Mouse (Mus musculus) intestine, postnatal 0 days (tissue): ENCODE results near the gene Tcf7. TPM values are rescaled to one million over a fixed set of nuclear protein-coding genes. Genes with fewer than 3 reads are reported as not detected.

ENCODE experiments used
- ATAC-seq: fragments of 200-750 bp; cut with Nextera tagmentation; 2 replicates; pipeline ENCODE4 v1.8.0; 2017; ENCODE audit warnings: mild to moderate bottlenecking, moderate TSS enrichment, moderate library complexity
- H3K27ac ChIP-seq: fragments of 300-500 bp; sonication (generic); 2 replicates; pipeline ENCODE4 v1.5.1; 2014; ENCODE audit warnings: mild to moderate bottlenecking, low read depth, low read length, moderate library complexity
- H3K27me3 ChIP-seq: fragments of 300-500 bp; sonication (generic); replicated peaks from 2 replicates; pipeline ENCODE4 v1.6.1; 2014; ENCODE audit warnings: low read length, mixed read lengths; ENCODE audit not compliant: control insufficient read depth, insufficient read depth
- H3K36me3 ChIP-seq: fragments of 300-500 bp; sonication (generic); 2 replicates; pipeline ENCODE4 v1.6.1; 2014; ENCODE audit warnings: mild to moderate bottlenecking, moderate library complexity; ENCODE audit not compliant: control insufficient read depth, insufficient read depth
- H3K4me1 ChIP-seq: fragments of 300-500 bp; sonication (generic); replicated peaks from 2 replicates; pipeline ENCODE4 v1.6.1; 2014; ENCODE audit warnings: antibody characterized with exemption, low read length, mixed read lengths; ENCODE audit not compliant: control insufficient read depth, insufficient read depth
- H3K4me2 ChIP-seq: fragments of 300-500 bp; sonication (generic); replicated peaks from 2 replicates; pipeline ENCODE4 v1.6.1; 2014; ENCODE audit warnings: low read depth, mild to moderate bottlenecking, moderate library complexity
- H3K4me3 ChIP-seq: fragments of 300-500 bp; sonication (generic); 2 replicates; pipeline ENCODE4 v1.5.1; 2014; ENCODE audit warnings: low read depth, low read length
- H3K9ac ChIP-seq: fragments of 300-500 bp; sonication (generic); 2 replicates; pipeline ENCODE4 v1.6.1; 2014; ENCODE audit warnings: mild to moderate bottlenecking, low read depth, low read length
- H3K9me3 ChIP-seq: fragments of 300-500 bp; sonication (generic); 2 replicates; pipeline ENCODE4 v1.6.1; 2016; ENCODE audit warnings: mixed run types; ENCODE audit not compliant: control insufficient read depth
- CTCF ChIP-seq: sonication (generic); IDR thresholded peaks from 2 replicates; pipeline ENCODE4 v1.5.1; 2016; ENCODE audit warnings: low read depth, mild to moderate bottlenecking, control low read depth, antibody characterized with exemption, moderate library complexity
- WGBS: fragments of 180-500 bp; shearing (Covaris S2); extraction: QIAGEN DNeasy Blood & Tissue Kit; methylation state at CpG from one replicate; pipeline ENCODE4 v1.1.7; 2014; 5-methylcytosine and 5-hydroxymethylcytosine counted together
- polyA plus RNA-seq: library from polyadenylated mRNA; unstranded; fragments of >200 nt; fragmentation: Nextera tagmentation; extraction: Ambion mirVana; gene quantifications from 2 replicates; pipeline ENCODE4 v1.2.1, GENCODE M21; 2015

The Tcf7 gene
- polyA plus RNA-seq, 1 experiment from 2014 or later = 3.3 TPM

GRCm38 (mm10) chr11:52220282-52220681 is 62.5 kb downstream of the Tcf7 start:
- H3K4me2 ChIP-seq = peak overlapping the region; percentile 40; the same call in 1 of the 2 replicates
- no peaks in the 10 kb centered on the region for H3K9me3 ChIP-seq
- no peak overlapping the region for H3K9ac ChIP-seq
- peak; percentile 94 for TF ChIP-seq CTCF
- no peaks in the 10 kb centered on the region for H3K36me3 ChIP-seq
- H3K4me3 ChIP-seq = no peak overlapping the region
- WGBS = 5% methylated on average over 4 of the region's 4 CpGs
- H3K27ac ChIP-seq = no peak overlapping the region
- ATAC-seq = no peak
- H3K4me1 ChIP-seq = no peaks in the 10 kb centered on the region
- no peaks in the 10 kb centered on the region for H3K27me3 ChIP-seq

DNA sequence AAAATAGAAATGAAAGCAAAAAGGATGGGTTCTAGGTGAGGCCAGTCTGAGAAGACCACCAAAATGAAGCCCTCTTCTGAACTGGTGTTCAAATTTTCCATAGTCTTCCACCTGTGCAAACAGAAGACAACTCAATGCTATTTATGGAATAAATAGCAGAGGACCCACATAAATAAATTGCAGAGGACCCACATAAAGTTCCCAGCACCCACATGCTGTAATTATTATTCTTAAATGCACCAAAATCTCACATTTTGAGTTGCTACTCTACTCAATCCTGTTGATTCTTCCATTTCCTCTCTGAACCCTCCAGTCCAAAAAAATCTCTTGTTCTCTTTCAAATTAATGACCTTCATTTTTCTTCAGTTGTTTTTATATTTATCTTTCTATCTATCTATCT is 68.9 kb downstream of the Tcf7 start, which contains the start of gene Olfr1371:
Olfr1371 (minus strand) TSS at position 101 of the 400 bp plus-strand sequence.
- Histone ChIP-seq H3K36me3 (no peaks in the 10 kb centered on the region), H3K4me2 (no peak within 1 kb of the TSS), H3K9me3 (no peaks in the 10 kb centered on the region), H3K9ac (no peak within 1 kb of the TSS), H3K27me3 (no peaks in the 10 kb centered on the region), H3K27ac (no peak within 1 kb of the TSS), H3K4me1 (no peaks in the 10 kb centered on the region), H3K4me3 (no peak within 1 kb of the TSS)
- no peak for TF ChIP-seq CTCF
- ATAC-seq = no peak

Other genes starting within 250 kb of the Tcf7 start
- gene Ppp2ca, start 184.3 kb downstream of the Tcf7 start, polyA plus RNA-seq = 44.9 and 47.9 TPM in 2 replicates
- not detected in 2 replicates for gene Olfr1373, start 137.5 kb downstream of the Tcf7 start, polyA plus RNA-seq
- not detected in 2 replicates for gene Olfr1371, start 69.0 kb downstream of the Tcf7 start, polyA plus RNA-seq
- gene Skp1a, start 51.0 kb downstream of the Tcf7 start, polyA plus RNA-seq = 605 and 624 TPM in 2 replicates
- gene Vdac1, start 77.8 kb upstream of the Tcf7 start, polyA plus RNA-seq = 175 and 180 TPM in 2 replicates
- 89.2 and 92.0 TPM in 2 replicates for gene 9530068E07Rik, start 113.4 kb upstream of the Tcf7 start, polyA plus RNA-seq